Mouse (Mus musculus): ENCODE measurements around the gene Nkd1. TPM values are rescaled to one million over a fixed set of nuclear protein-coding genes. Genes with fewer than 3 reads are reported as not detected.

Gene Nkd1
- total RNA-seq, 1 experiment from 2014 or later = not detected

- ATAC-seq (replicated peaks in 1 of 2; ENCODE audit: insufficient read depth in 1 of 2, low FRiP score in 2 of 2, low TSS enrichment in 1 of 2, low read depth in 1 of 2, poor library complexity in 2 of 2, severe bottlenecking in 2 of 2) = no peak
These were observed 72.8 kb downstream of the Nkd1 start for GRCm38 (mm10) chr8:88593947-88594346.

DNA sequence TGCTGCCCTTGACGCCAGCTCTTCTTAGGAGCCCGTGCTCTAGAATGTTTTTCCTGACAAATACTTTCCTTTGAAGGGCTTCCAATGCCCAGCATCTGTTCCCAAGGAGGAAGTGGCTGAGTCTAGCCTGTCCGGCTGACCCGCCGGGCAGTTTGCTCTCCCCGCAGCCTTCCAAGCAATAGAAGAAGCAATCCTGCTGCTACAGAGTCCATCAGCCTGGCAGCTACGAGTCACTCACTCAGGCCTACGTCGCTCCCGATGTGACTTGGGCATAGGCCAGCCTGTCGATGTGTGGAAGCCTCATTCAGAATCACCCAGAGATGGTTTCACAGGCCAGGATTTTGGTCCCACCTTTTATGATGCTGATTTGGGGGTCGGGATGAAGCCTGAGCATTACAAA is 74.9 kb downstream of the Nkd1 start:
- no peak for ATAC-seq (replicated peaks in 1 of 2; ENCODE audit: insufficient read depth in 1 of 2, low FRiP score in 2 of 2, low TSS enrichment in 1 of 2, low read depth in 1 of 2, poor library complexity in 2 of 2, severe bottlenecking in 2 of 2)

DNA sequence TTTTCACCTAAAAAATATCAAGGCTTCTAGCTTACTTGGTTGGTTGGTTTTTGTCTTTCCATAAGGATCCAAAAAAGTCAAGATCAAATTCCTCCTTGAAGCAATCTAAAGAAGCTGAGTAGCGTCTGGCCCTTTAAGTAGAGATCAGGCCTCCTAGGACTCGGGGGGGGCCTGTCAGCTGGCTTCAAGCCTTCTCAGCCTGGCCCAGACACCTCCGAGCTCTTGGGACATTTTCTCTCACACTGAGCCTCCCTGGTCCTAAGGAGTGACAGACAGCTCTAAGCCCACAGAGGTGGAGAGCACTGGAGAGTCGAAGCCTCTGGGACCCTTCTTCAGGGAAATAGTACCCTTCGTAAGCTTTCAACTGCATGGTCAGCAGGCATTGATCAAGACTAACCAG is 77.4 kb downstream of the Nkd1 start:
- ATAC-seq (replicated peaks in 1 of 2; ENCODE audit: insufficient read depth in 1 of 2, low FRiP score in 2 of 2, low TSS enrichment in 1 of 2, low read depth in 1 of 2, poor library complexity in 2 of 2, severe bottlenecking in 2 of 2) = no peak

- no peak for ATAC-seq (replicated peaks in 1 of 2; ENCODE audit: insufficient read depth in 1 of 2, low FRiP score in 2 of 2, low TSS enrichment in 1 of 2, low read depth in 1 of 2, poor library complexity in 2 of 2, severe bottlenecking in 2 of 2)
These were observed 78.3 kb downstream of the Nkd1 start for GRCm38 (mm10) chr8:88599491-88599890.

DNA sequence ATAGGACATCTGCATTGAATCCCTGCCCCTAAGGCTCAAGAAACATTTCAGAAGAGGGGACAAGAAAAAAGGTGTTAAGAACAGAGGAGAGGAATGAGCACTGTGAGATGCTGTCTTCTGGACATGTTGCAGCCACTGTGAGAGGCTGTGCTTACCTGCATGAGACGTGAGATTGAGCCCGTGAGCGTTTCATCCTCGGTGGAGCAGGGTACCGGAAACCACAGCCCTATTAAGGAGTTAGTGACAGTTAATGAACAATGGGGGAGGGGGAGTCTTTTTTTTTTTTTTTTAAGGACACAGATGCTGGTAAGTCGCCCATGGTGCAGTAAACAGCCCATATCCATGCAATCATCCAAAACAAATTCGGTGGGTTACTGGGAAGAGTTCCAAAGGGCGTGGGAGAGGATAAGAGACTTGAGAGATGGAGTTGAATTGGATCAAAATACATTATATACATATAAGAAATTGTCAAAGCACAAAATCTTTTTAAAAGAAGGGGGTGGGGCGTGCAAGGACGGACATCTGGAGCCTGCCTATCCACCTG is 82.4 kb downstream of the Nkd1 start:
- no peak for ATAC-seq (replicated peaks in 1 of 2; ENCODE audit: insufficient read depth in 1 of 2, low FRiP score in 2 of 2, low TSS enrichment in 1 of 2, low read depth in 1 of 2, poor library complexity in 2 of 2, severe bottlenecking in 2 of 2)

DNA sequence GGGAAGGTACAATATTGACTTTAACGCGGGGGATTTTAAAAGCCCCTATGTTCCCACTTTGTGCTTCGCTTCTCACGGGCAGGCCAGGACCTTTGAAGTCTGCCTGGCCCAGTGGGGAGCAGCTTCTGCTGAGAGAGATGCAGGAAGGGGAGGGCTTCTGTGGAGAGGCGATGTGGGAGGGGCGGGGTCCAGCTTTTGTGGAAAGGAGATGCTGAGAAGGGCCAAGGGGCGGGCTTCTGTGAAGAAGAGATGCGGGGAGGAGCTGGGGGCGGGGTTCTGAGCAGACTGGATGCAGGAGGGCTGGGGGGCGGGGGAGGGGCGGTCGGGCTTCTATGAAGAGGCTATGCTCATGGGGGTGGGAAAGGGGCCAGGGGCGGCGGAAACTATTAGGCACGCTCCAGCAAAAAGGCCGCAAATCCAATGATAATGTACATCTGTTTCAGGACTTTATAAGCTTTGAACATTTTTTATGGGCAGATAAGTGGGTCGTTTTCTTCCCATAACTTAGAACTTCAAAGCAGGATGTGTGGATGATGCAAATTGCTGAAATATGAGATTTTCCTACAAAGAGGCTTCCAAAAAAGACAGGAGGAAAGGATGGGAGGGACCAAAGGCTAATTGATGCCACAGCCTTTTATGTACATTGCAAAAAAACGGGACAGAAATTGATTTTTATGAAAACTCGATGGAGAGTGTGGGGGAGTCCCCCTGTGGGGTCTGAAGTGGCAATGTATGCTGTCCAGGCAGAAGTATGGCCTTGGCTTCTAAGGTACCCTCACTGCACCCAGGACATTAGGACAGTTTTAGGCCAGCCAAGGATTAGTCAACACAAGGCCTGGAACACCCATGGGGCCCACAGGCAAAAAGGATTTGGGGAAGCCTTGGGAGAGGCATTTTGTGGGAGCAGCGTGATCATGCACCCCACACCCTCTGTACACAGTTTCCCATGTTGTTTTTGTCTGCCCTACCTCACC is 83.2 kb downstream of the Nkd1 start:
- ATAC-seq (replicated peaks in 1 of 2; ENCODE audit: insufficient read depth in 1 of 2, low FRiP score in 2 of 2, low TSS enrichment in 1 of 2, low read depth in 1 of 2, poor library complexity in 2 of 2, severe bottlenecking in 2 of 2) = peak in 1 of 2 experiments; percentile 48; a peak in 1 of 4 replicates

DNA sequence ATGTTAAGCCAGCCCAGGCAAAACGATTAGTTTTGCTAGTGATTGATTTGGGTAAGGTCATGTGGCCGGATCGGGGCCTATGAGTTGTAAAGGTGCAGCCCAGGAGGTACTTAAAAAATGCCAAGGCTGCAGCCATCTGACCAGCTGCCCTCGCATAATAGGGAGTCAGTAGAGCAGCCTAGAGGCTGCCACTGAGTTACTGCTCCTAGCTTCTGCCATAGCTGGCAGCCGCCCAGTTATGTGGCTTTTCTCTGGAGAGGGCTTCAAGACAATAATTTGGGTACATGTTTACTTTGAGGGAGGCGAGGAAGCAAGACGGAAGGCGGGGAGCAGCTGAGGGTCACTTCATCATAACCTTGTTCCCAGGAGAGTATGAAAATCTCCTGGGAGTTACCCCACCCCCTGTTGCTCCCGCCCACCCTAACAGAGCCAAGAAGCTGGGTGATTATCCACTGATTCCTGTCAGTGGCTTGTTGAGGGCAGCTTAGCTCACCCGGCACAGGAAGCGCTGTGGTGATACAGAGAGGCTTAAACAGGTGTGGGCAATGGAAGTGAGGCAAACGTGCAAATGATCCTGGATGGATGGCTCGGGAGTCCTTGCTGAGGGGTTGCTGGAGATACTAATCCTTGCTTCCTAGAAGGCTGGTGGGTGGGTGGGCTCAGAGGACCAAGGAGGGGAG is 84.3 kb downstream of the Nkd1 start:
- ATAC-seq (replicated peaks in 1 of 2; ENCODE audit: insufficient read depth in 1 of 2, low FRiP score in 2 of 2, low TSS enrichment in 1 of 2, low read depth in 1 of 2, poor library complexity in 2 of 2, severe bottlenecking in 2 of 2) = peak; percentile 58 to 61

- ATAC-seq (replicated peaks in 1 of 2; ENCODE audit: insufficient read depth in 1 of 2, low FRiP score in 2 of 2, low TSS enrichment in 1 of 2, low read depth in 1 of 2, poor library complexity in 2 of 2, severe bottlenecking in 2 of 2) = no peak
These were observed 87.9 kb downstream of the Nkd1 start for GRCm38 (mm10) chr8:88609036-88609435.

GRCm38 (mm10) chr8:88610271-88610670 is 89.1 kb downstream of the Nkd1 start:
- no peak for ATAC-seq (replicated peaks in 1 of 2; ENCODE audit: insufficient read depth in 1 of 2, low FRiP score in 2 of 2, low TSS enrichment in 1 of 2, low read depth in 1 of 2, poor library complexity in 2 of 2, severe bottlenecking in 2 of 2)

DNA sequence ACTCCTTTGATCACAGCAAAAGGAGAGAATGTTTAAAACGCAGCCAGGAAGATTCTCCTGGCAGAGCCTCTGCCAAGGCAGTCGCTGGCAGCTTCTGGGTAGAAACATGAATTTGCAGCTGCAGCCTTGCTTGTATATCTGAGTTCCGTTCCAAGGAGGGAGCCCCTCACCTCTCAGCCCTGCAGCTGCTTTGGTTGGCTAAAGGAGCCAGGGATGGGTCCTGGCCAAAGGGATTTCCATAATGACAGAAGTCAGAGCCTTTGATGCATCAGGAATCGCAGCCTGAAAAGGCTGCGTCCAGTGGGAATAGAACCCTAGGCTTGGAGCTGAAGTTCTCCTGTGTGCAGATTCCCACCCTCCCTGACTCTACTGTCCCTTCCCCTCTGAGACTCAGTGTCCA is 93.8 kb downstream of the Nkd1 start:
- ATAC-seq (replicated peaks in 1 of 2; ENCODE audit: insufficient read depth in 1 of 2, low FRiP score in 2 of 2, low TSS enrichment in 1 of 2, low read depth in 1 of 2, poor library complexity in 2 of 2, severe bottlenecking in 2 of 2) = no peak

DNA sequence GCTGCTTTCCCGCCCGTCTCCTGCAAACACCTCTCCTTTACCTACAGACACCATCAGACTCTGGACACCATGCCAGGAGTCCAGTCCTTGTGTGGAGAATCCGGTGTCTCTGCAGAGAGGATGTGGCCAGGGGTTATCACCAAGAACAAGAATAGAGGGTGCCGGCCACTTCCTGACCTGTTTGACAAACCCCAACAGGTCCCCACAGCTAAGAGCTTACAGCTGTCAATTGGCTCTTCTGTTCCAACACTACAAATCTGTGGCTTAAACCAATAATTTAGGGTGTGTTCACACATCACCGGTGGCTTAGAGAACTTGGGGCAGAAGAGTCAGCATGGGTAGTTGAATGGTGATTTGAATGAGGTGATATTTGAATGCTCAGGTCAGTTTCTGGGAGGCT is 97.5 kb downstream of the Nkd1 start:
- peak; percentile 5 to 18; a peak in 1 of 4 replicates for ATAC-seq (replicated peaks in 1 of 2; ENCODE audit: insufficient read depth in 1 of 2, low FRiP score in 2 of 2, low TSS enrichment in 1 of 2, low read depth in 1 of 2, poor library complexity in 2 of 2, severe bottlenecking in 2 of 2)

DNA sequence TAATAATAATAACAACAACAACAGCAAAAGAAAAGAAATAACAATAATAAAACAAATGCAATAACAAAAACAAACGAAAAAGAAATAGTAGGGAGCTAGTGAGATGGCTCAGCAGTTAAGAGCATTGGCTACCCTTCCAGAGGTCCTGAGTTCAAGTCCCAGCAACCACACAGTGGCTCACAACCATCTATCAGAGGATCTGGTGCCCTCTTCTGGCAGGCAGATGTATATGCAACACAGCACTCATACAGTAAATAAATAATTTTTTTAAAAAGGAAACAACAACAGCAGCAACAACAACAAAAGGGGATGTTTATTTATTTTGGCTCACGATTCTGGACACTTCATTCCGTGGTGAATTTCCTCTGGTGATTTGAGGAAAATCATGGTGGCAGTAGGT is 98.4 kb downstream of the Nkd1 start:
- ATAC-seq (replicated peaks in 1 of 2; ENCODE audit: insufficient read depth in 1 of 2, low FRiP score in 2 of 2, low TSS enrichment in 1 of 2, low read depth in 1 of 2, poor library complexity in 2 of 2, severe bottlenecking in 2 of 2) = no peak

DNA sequence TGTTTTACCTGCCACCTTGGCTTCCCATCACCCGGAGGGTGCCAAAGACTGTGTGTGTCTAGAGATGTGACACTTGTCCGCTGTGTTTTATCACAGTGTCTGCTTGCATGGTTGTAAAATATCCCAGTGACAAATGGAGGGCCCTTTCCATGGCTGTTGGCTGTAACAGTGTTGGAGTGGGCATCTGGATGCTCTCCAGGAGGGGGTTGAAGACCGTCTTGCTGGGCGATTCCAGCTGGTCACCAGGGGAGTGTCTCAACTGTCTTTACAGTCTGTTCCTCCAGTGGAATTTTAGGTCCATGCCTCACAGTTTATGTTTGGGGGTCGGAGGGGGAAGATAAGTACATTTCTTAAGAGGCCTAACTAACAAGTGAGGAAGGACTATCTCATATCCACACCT is 99.8 kb downstream of the Nkd1 start:
- no peak for ATAC-seq (replicated peaks in 1 of 2; ENCODE audit: insufficient read depth in 1 of 2, low FRiP score in 2 of 2, low TSS enrichment in 1 of 2, low read depth in 1 of 2, poor library complexity in 2 of 2, severe bottlenecking in 2 of 2)

GRCm38 (mm10) chr8:88621408-88621807 is 100.3 kb downstream of the Nkd1 start:
- peak; percentile 47 to 71; a peak in 2 of 4 replicates for ATAC-seq (replicated peaks in 1 of 2; ENCODE audit: insufficient read depth in 1 of 2, low FRiP score in 2 of 2, low TSS enrichment in 1 of 2, low read depth in 1 of 2, poor library complexity in 2 of 2, severe bottlenecking in 2 of 2)

GRCm38 (mm10) chr8:88623351-88623750 is 102.2 kb downstream of the Nkd1 start:
- ATAC-seq (replicated peaks in 1 of 2; ENCODE audit: insufficient read depth in 1 of 2, low FRiP score in 2 of 2, low TSS enrichment in 1 of 2, low read depth in 1 of 2, poor library complexity in 2 of 2, severe bottlenecking in 2 of 2) = no peak

- ATAC-seq (replicated peaks in 1 of 2; ENCODE audit: insufficient read depth in 1 of 2, low FRiP score in 2 of 2, low TSS enrichment in 1 of 2, low read depth in 1 of 2, poor library complexity in 2 of 2, severe bottlenecking in 2 of 2) = no peak
These were observed 103.1 kb downstream of the Nkd1 start for GRCm38 (mm10) chr8:88624276-88624675.

DNA sequence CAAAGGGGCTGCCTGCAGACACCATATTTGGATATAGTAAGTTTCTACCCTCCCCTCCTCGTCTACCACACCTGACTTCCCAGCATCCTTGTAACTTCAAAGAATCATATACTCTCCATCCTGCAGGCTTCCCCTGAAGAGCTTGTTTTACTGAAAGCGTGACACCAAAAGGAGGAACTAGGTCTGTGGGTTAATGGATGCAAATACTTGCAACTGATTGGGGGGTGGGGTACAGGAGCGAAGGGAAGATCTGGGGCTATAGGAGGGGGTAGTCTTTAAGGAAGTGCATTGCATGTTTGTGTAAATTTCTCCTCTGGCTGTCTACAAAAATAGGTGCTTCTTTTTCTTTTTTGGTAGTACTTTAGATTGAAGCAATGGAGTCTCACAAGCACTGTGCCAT is 105.3 kb downstream of the Nkd1 start:
- no peak for ATAC-seq (replicated peaks in 1 of 2; ENCODE audit: insufficient read depth in 1 of 2, low FRiP score in 2 of 2, low TSS enrichment in 1 of 2, low read depth in 1 of 2, poor library complexity in 2 of 2, severe bottlenecking in 2 of 2)

- no peak for ATAC-seq (replicated peaks in 1 of 2; ENCODE audit: insufficient read depth in 1 of 2, low FRiP score in 2 of 2, low TSS enrichment in 1 of 2, low read depth in 1 of 2, poor library complexity in 2 of 2, severe bottlenecking in 2 of 2)
These were observed 105.7 kb downstream of the Nkd1 start for GRCm38 (mm10) chr8:88626940-88627264.

Measured in hematopoietic stem cell, adult 5-6 weeks (primary cell).